In genomic region chr1:128824916-128825683, GRCm38 (mm10) we compare ENCODE assay signal across 15 mouse cellular contexts.
DNase-seq lines count a peak whose midpoint lies in the region; ATAC-seq and TF ChIP-seq lines count a peak whose summit lies in the region.
"Had no signal": no experiment of that assay in that cellular context is flagged by ENCODE, and none has a peak within 500 bp of the region (broad histone marks: within the 10 kb centered on the region; RNA-seq: fewer than 3 reads in every experiment).

No protein-coding gene starts in this region.

- H3K27ac ChIP-seq in lung, postnatal 0 days (ENCODE audit: low read length): no peak overlapping the region
- no peak overlapping the region for H3K27ac ChIP-seq in midbrain, embryonic 11.5 days (ENCODE audit: low read depth, low read length)
- H3K27ac ChIP-seq: embryonic facial prominence, embryonic 12.5 days; gastrocnemius, adult 2 months; liver, embryonic 12.5 days; midbrain, embryonic 13.5 days; neural tube, embryonic 12.5 days; stomach, embryonic 15.5 days had no signal

- no peaks in the 10 kb centered on the region for H3K27me3 ChIP-seq in lung, postnatal 0 days (replicated peaks; ENCODE audit: insufficient read depth, low read length)
- no peaks in the 10 kb centered on the region for H3K27me3 ChIP-seq in midbrain, embryonic 11.5 days (ENCODE audit: control insufficient read depth, insufficient read depth, low read length)
- H3K27me3 ChIP-seq: heart, embryonic 12.5 days; liver, embryonic 12.5 days; midbrain, embryonic 13.5 days; neural tube, embryonic 12.5 days; stomach, embryonic 15.5 days had no signal

- peak; percentile 38 to 61 for DNase-seq in cerebellum, postnatal 10 days
- DNase-seq in lung, postnatal 0 days (ENCODE audit: low spot score): no peak
- DNase-seq in lung, adult 18-20 months: no peak
- peak; percentile 40 for DNase-seq in fibroblast of lung, adult 2 months (ENCODE audit: low read depth)
- no peak for DNase-seq in frontal cortex, postnatal 25 days (ENCODE audit: low spot score in 2 of 2)
- DNase-seq in midbrain, embryonic 11.5 days (ENCODE audit: low spot score, missing footprints): no peak

- no peaks in the 10 kb centered on the region for H3K36me3 ChIP-seq in lung, postnatal 0 days (ENCODE audit: insufficient read depth, low read length)
- H3K36me3 ChIP-seq in midbrain, embryonic 11.5 days (ENCODE audit: control insufficient read depth, insufficient read depth, low read length): no peaks in the 10 kb centered on the region
- H3K36me3 ChIP-seq: embryonic facial prominence, embryonic 12.5 days; heart, embryonic 12.5 days; liver, embryonic 12.5 days; midbrain, embryonic 13.5 days; neural tube, embryonic 12.5 days; stomach, embryonic 15.5 days had no signal

- whole genome bisulfite sequencing in lung, postnatal 0 days: 50% methylated on average over 11 of the region's 11 CpGs
- 73% methylated on average over 11 of the region's 11 CpGs for WGBS in midbrain, embryonic 11.5 days

- no peak for TF ChIP-seq CTCF in lung, postnatal 0 days (IDR thresholded peaks at IDR 0.05)

- no peak for ATAC-seq in cerebellum, adult (ENCODE audit: insufficient number of reproducible peaks, low FRiP score, low TSS enrichment)
- ATAC-seq in lung, postnatal 0 days: peak; percentile 23
- ATAC-seq in erythroblast, adult 5-6 weeks (replicated peaks; ENCODE audit: low FRiP score, poor library complexity, severe bottlenecking): no peak
- ATAC-seq in midbrain, embryonic 11.5 days (ENCODE audit: low FRiP score): no peak
- ATAC-seq: liver, embryonic 12.5 days had no signal

- no peaks in the 10 kb centered on the region for H3K4me1 ChIP-seq in lung, postnatal 0 days (ENCODE audit: insufficient read depth, low read depth, low read length)
- H3K4me1 ChIP-seq in midbrain, embryonic 11.5 days (ENCODE audit: control insufficient read depth, insufficient read depth, low read length): peaks cover 7% of the 10 kb centered on the region
- H3K4me1 ChIP-seq: heart, embryonic 12.5 days; liver, embryonic 12.5 days; stomach, embryonic 15.5 days had no signal

- TF ChIP-seq EP300 in lung, postnatal 0 days (IDR thresholded peaks at IDR 0.05): no peak

- no peak overlapping the region for H3K9ac ChIP-seq in lung, postnatal 0 days (replicated peaks; ENCODE audit: low read depth)
- no peak overlapping the region for H3K9ac ChIP-seq in midbrain, embryonic 11.5 days (ENCODE audit: low read length)
- H3K9ac ChIP-seq: embryonic facial prominence, embryonic 12.5 days; heart, embryonic 12.5 days; liver, embryonic 12.5 days; midbrain, embryonic 13.5 days; neural tube, embryonic 12.5 days; stomach, embryonic 15.5 days had no signal

- H3K9me3 ChIP-seq in lung, postnatal 0 days (ENCODE audit: low read length): no peaks in the 10 kb centered on the region
- no peaks in the 10 kb centered on the region for H3K9me3 ChIP-seq in midbrain, embryonic 11.5 days (ENCODE audit: control insufficient read depth, low read length)
- H3K9me3 ChIP-seq: embryonic facial prominence, embryonic 12.5 days; liver, embryonic 12.5 days; neural tube, embryonic 12.5 days; stomach, embryonic 15.5 days had no signal

- H3K4me2 ChIP-seq in lung, postnatal 0 days (replicated peaks; ENCODE audit: low read depth, low read length): no peak overlapping the region
- H3K4me2 ChIP-seq in midbrain, embryonic 11.5 days: no peak overlapping the region
- H3K4me2 ChIP-seq: embryonic facial prominence, embryonic 12.5 days; heart, embryonic 12.5 days; liver, embryonic 12.5 days; midbrain, embryonic 13.5 days; neural tube, embryonic 12.5 days; stomach, embryonic 15.5 days had no signal

- no peak overlapping the region for H3K4me3 ChIP-seq in lung, postnatal 0 days (ENCODE audit: low read depth, low read length)
- H3K4me3 ChIP-seq in midbrain, embryonic 11.5 days (ENCODE audit: low read depth, low read length): no peak overlapping the region
- H3K4me3 ChIP-seq: embryonic facial prominence, embryonic 12.5 days; gastrocnemius, adult 2 months; heart, embryonic 12.5 days; liver, embryonic 12.5 days; midbrain, embryonic 13.5 days; neural tube, embryonic 12.5 days; stomach, embryonic 15.5 days had no signal

Comparison
In these comparisons a context has a peak if more than half of its experiments do, and no peak if none do; other contexts are left out.
1. DNase-seq: peak in cerebellum, postnatal 10 days (2 of 2) and fibroblast of lung, adult 2 months (single experiment); none in lung, postnatal 0 days (single experiment), lung, adult 18-20 months (0 of 2), frontal cortex, postnatal 25 days (0 of 2) and midbrain, embryonic 11.5 days (single experiment).